Mouse (Mus musculus): ENCODE measurements around the gene Mob3c. TPM values are rescaled to one million over a fixed set of nuclear protein-coding genes. Genes with fewer than 3 reads are reported as not detected.

Mob3c gene
- 10 to 100 TPM in 1 of 4 experiments, 1 to 10 TPM in 3; 4.5 to 10.2 (median 7.1) TPM for total RNA-seq (2022)

DNA sequence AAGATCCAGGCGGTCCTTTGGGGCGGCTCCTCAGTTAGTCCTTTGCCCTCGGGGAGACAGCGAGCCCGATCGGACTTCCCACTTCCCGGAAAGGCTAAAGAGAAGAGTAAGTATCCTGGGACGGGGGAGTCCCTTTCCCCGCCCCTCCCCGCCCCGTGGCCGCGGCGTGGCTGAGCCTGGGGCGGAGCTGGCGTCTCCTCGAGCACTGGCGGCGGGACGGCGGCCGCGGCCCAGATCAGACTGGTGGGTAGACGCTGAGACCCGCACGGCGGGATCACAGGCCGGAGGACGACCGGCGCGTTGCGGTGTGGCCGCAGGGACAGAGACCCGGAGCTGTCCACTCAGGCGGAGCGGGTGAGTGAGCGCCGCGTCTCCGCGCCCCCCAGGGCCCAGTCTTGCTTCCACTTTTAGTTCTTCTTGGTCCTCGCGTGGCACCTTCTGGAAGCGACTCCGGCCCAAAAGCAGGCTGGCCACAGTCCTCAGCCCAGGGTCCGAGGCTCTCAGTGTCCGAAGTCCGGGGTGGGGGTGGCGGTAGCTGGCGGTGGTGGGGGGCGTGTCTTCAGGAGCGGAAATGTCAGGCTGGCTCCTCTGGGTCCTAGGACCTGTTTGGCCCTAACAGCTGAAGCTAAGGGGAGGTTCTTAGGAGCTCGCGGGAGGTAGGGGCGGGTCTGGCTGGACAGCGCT, at the start of gene Mob3c:
Gene Mob3c (plus strand): TSS at position 205 of the 684 bp plus-strand sequence.
- DNase-seq (ENCODE audit: low spot score in 2 of 2) = no peak

DNA sequence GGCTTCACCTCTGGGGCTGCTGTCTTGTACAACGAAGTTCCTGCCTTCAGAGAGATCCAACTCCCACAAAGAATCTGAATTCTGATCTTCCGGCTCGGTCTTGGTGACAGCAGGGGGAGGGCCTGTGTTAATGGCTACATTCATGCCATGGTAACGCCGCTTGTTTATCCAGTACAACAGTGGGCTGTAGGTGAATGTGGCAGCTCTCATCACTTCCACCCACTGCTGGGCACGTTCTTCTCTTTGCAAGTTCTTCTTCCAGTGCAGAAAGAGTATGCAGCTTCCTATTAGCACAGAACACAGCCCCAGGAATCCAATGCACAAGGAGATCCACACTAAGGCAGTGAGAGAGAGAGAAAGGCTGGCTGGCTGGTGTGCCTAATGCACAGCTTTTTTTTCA, 47.6 kb upstream of the Mob3c start:
- peak in 1 of 2 experiments; percentile 18 for DNase-seq (ENCODE audit: low spot score in 2 of 2)

GRCm38 (mm10) chr4:115780918-115781317, 47.0 kb upstream of the Mob3c start, which contains the start of gene Tex38:
Gene Tex38, minus strand, starts transcription at chr4:115781018.
- no peak for DNase-seq (ENCODE audit: low spot score in 2 of 2)

DNA sequence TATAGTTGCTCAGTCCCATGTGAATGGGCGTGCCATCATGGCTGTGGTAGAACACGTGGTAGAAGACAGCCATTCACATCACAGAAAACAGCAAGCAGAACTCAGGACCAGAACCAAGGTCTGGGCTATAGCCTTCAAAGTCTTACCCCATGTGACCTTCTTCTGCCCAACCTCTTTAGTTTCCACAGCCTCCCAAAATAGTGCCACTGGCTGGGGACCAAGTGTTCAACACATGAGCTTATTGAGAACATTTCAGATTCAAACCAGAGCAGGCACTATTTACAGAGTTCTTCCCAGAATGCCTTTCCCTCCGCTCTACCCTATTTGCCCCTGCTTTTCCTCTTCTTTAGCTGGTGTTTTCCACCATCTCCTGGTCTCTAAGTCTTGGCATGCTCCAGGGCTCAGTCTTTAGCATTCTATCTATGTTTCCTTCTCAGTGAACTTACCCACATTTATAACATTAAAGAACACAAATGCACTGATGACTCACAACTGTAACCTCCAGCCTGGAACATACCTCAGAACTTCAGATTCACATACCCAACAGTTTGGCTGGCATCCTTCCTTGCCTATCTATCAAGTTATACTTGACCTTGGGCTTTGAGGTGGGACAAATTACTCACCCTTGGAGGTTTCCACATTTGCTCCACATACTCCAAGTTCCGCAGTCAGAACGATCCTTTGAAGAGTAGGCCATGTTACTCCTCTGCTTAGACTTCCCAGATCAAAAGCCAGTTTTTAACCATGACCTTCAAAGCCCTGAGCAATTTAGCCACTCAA, 45.7 kb upstream of the Mob3c start:
- no peak for DNase-seq (ENCODE audit: low spot score in 2 of 2)

- DNase-seq (ENCODE audit: low spot score in 2 of 2) = peak; percentile 64 to 76
These were observed 43.0 kb upstream of the Mob3c start, which contains the start of gene Atpaf1 for GRCm38 (mm10) chr4:115784769-115785510. Gene Atpaf1, plus strand, starts transcription at chr4:115784812.

DNA sequence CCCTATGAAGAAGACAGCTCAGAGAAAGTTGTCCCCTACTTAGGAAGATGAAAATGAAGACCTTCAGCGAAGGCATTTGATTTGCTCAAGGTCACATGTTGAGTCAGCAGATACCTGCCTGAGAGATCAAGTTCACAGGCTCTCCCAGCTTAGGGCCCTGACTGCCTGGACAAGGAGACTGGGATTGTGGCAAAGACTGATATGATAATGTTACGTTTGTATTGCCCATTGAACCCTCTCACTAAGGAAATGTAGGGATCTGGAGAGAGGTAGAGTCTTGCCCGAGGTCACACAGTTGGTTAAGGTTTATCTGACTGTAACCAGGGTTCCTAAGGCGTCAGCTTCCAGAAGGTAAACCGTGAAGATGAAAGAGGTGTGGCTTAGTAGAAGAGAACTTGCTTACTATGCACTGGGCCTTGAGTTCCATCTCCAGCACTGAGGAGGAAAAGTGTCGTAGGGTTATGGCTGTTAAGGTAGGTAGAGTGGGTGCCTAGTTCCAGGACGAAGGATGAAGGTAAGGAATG, 42.3 kb upstream of the Mob3c start:
- DNase-seq (ENCODE audit: low spot score in 2 of 2) = no peak

- DNase-seq (ENCODE audit: low spot score in 2 of 2) = no peak
These were observed 37.0 kb upstream of the Mob3c start for GRCm38 (mm10) chr4:115790864-115791263.

- no peak for DNase-seq (ENCODE audit: low spot score in 2 of 2)
These were observed 32.5 kb upstream of the Mob3c start for GRCm38 (mm10) chr4:115795360-115795759.

DNA sequence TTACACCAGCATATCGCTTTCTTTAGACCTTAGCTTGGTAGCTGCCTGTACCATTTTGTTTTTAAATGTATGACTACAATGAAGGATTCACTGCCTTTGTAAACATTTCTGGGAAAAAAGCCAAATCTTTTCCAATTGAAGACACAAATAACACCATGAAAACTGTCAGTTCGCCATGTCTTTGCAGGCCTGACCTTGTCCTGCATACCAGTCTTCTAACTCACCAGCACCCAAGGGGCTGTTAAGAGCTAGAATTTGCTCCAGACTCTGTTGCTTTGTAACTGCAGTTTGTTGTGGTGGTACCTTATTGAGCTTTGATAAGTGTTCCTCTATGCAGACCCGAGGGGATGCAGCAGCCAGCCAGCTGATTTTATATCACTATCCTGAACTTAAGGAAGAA, 27.9 kb upstream of the Mob3c start:
- no peak for DNase-seq (ENCODE audit: low spot score in 2 of 2)

DNA sequence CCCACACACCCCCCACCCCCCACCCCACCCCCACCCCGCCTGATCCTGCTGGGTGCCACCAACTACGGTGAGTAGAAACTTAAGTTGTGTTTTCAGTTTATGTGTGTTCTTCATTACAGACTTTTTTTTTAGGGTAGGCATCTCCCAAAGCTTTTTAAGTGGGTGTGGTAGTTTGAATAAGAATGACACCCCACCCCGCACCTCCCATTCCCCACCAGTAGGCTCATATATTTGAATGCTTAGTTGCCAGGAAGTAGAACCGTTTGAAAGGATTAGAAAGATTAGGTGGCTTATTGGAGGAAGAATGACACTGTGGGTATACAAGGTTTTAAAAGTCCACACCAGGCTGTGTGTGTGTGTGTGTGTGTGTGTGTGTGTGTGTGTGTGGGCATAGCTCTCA, 15.6 kb upstream of the Mob3c start:
- DNase-seq (ENCODE audit: low spot score in 2 of 2) = no peak

DNA sequence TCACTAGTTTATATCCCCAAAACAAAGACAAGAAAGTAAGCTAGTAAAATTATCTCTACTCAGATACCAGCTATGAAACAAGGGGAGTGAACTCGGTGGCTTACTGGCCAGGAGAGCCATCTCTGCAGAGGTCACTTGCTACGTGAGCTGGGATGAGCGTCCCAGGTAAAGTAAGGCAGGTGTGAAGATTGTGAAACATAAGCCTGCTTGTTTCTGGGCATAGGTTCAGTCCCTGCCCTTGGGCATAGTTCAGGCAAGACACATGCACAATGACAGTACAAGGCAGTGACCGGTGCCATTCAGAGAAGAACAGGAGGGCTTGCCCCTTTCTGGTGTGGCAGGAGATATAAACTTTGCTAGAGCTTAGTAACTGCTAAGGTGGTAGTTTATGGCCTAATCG, 12.3 kb upstream of the Mob3c start:
- DNase-seq (ENCODE audit: low spot score in 2 of 2) = no peak

- no peak for DNase-seq (ENCODE audit: low spot score in 2 of 2)
These were observed 7.7 kb upstream of the Mob3c start for GRCm38 (mm10) chr4:115820199-115820598.

DNA sequence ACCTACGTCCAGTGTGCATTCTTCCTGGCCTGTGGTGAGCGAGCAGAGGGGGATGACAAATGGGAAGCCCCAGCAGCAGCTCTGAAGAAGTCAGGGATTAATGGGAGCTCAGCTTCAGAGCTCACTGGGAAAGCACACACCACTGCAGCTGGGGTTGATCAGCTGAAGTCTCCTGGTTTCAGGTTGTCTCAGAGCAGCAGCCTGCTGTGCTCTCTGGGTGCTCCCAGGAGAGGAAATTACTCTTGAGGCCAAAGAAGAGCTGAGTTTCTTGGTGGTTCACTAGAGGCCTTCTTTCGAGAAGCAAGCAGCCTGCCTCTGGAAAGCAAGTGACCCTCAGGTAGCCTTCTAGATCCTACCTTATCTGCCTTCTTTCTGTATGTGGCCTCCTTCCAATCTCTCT, 6.9 kb upstream of the Mob3c start:
- no peak for DNase-seq (ENCODE audit: low spot score in 2 of 2)

- no peak for DNase-seq (ENCODE audit: low spot score in 2 of 2)
These were observed 6.5 kb upstream of the Mob3c start for GRCm38 (mm10) chr4:115821431-115821830.

DNA sequence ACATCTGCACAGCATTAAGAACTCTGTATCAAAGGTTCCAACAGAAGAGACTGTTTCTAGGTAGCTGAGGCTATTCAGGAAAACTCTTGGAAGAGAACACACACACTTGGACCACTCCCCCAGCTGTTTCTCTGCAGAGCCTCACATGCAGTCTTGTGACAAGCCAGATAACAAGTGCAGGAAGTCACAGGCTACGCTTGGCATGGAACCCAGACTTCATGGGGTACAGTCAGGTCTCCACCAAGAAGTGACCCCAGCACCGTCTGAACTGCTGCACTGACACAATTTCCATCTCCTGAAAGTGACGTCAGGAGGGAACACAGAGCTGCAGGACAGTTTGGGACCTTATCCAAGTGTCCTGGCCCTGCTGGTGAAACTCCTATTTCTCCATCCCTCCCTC, 6.0 kb upstream of the Mob3c start:
- no peak for DNase-seq (ENCODE audit: low spot score in 2 of 2)

DNA sequence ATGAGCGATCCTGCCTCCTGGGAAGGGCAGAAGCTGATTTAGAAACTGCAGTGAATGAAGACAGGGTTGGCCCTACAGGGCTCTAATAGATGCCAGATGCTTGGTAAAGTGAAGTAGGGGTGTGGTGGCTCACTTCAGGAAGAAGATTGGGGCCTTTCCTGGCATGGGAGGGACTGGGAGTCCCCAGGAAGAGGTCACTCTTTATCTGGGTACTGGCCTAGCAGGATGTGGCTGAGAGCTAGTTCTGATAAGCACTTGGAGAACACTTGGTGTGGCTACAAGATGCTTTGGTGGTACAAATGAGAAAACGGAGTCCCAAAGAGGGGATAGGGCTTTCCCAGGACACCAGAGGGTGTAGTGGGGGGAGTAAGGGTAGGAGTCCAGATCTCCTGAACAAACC, 3.7 kb upstream of the Mob3c start:
- DNase-seq (ENCODE audit: low spot score in 2 of 2) = no peak

- no peak for DNase-seq (ENCODE audit: low spot score in 2 of 2)
These were observed 2.6 kb upstream of the Mob3c start for GRCm38 (mm10) chr4:115825271-115825670.

- DNase-seq (ENCODE audit: low spot score in 2 of 2) = no peak
These were observed 826 bp upstream of the Mob3c start for GRCm38 (mm10) chr4:115827066-115827465.

DNA sequence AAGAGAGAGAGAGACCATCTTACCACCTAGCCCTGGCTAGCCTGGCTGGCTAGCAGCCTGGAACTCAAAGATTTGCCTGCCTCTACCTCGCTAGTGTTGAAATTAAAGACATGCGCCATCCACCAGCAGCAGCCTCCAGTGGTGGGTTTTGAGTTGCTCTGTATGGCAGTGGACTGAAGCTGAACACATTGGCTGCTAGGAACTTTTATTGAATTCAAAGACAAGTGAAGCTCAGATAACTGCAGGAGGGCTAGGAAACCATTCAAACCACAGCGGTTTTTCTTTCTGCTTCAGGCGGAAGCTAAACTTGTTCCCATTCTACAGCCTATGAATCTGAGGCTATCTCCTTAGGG, 381 bp upstream of the Mob3c start:
- DNase-seq (ENCODE audit: low spot score in 2 of 2) = no peak

- no peak for DNase-seq (ENCODE audit: low spot score in 2 of 2)
These were observed 645 bp downstream of the Mob3c start for GRCm38 (mm10) chr4:115828572-115828902.

GRCm38 (mm10) chr4:115830491-115830890, 2.6 kb downstream of the Mob3c start:
- DNase-seq (ENCODE audit: low spot score in 2 of 2) = no peak

DNA sequence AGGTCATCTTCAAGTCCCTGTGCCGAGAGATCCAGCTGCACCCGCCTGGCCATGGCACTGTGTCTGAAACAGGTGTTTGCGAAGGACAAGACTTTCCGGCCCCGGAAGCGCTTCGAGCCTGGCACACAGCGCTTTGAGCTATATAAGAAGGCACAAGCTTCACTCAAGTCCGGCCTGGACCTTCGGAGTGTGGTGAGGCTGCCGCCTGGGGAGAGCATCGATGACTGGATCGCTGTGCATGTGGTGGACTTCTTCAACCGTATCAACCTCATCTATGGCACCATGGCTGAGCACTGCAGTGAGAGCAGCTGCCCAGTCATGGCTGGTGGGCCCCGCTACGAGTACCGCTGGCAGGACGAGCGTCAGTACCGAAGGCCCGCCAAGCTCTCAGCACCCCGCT, 3.3 kb downstream of the Mob3c start:
- DNase-seq (ENCODE audit: low spot score in 2 of 2) = no peak
